Comparison of ENCODE assay signal across 8 mouse cellular contexts in the genomic region with DNA sequence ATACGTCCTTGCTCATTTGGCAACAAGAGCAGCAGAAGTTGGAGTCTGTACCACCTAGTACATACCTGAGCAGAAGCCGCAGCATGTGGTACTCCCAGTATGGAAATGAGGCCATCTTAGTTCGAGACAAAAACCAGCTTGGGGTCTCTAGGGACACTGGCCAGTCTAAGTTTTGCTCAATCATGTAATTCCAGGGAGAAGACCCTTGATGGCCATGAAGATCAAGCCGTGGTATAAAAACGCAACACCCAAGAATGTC. TPM values are rescaled to one million over a fixed set of nuclear protein-coding genes. Genes with fewer than 3 reads are reported as not detected.
A peak's percentile ranks its signal among the peaks of the same experiment; 100 is the strongest.
DNase-seq lines count a peak whose midpoint lies in the region; ATAC-seq and TF ChIP-seq lines count a peak whose summit lies in the region.

No protein-coding gene starts in this region.

- H3K27ac ChIP-seq in heart, embryonic 10.5 days, result no peak overlapping the region
- no peak overlapping the region for H3K27ac ChIP-seq in neural tube, embryonic 11.5 days (ENCODE audit: low read depth, low read length)
- H3K27ac ChIP-seq in limb, embryonic 14.5 days (replicated peaks; ENCODE audit: low read depth, low read length), result no peak overlapping the region
- no peak overlapping the region for H3K27ac ChIP-seq in stomach, embryonic 16.5 days (ENCODE audit: low read length)

- H3K4me2 ChIP-seq in neural tube, embryonic 11.5 days (ENCODE audit: low read depth), result peak overlapping the region; percentile 85; the same call in 1 of the 2 replicates
- peak overlapping the region; percentile 75 for H3K4me2 ChIP-seq in limb, embryonic 14.5 days (replicated peaks; ENCODE audit: low read depth, low read length, severe bottlenecking)
- 0 out of 2 replicates have a peak overlapping the region, but pooled peaks have one; percentile 92 for H3K4me2 ChIP-seq in stomach, embryonic 16.5 days (ENCODE audit: low read depth, low read length)

- 0 out of 2 replicates have a peak overlapping the region, but pooled peaks have one; percentile 75 for H3K4me3 ChIP-seq in heart, embryonic 10.5 days
- no peak overlapping the region for H3K4me3 ChIP-seq in neural tube, embryonic 11.5 days (ENCODE audit: low read depth, low read length)
- peak overlapping the region; percentile 68 for H3K4me3 ChIP-seq in limb, embryonic 14.5 days (replicated peaks; ENCODE audit: low read length)
- H3K4me3 ChIP-seq in stomach, embryonic 16.5 days (replicated peaks; ENCODE audit: low read length), result no peak overlapping the region

- H3K9ac ChIP-seq in neural tube, embryonic 11.5 days (ENCODE audit: low read length), result no peak overlapping the region
- 0 out of 2 replicates have a peak overlapping the region, but pooled peaks have one; percentile 73 for H3K9ac ChIP-seq in limb, embryonic 14.5 days (ENCODE audit: low read depth, low read length, severe bottlenecking)
- no peak overlapping the region for H3K9ac ChIP-seq in stomach, embryonic 16.5 days (ENCODE audit: low read length)

- no peak for DNase-seq in heart, embryonic 10.5 days (ENCODE audit: low spot score)
- DNase-seq in heart, adult 9 months (ENCODE audit: low spot score in 2 of 2), result no peak
- no peak for DNase-seq in neural tube, embryonic 11.5 days (ENCODE audit: low spot score)
- DNase-seq in neural tube, embryonic 10.5 days (ENCODE audit: extremely low spot score, low spot score), result no peak
- DNase-seq in limb, embryonic 14.5 days (ENCODE audit: low spot score), result no peak
- DNase-seq in gastrocnemius, postnatal 4 days (ENCODE audit: low spot score in 2 of 2), result no peak

- ATAC-seq in neural tube, embryonic 11.5 days (ENCODE audit: insufficient read depth, low FRiP score, low TSS enrichment), result no peak
- no peak for ATAC-seq in limb, embryonic 14.5 days (ENCODE audit: low FRiP score, low read depth)
- no peak for ATAC-seq in stomach, embryonic 16.5 days (ENCODE audit: insufficient read depth, low FRiP score)
- no peak for ATAC-seq in CD4-positive, CD25-positive, alpha-beta regulatory T cell, adult 4 months

- peaks cover 18% of the 10 kb centered on the region for H3K4me1 ChIP-seq in heart, embryonic 10.5 days
- peaks cover 6% of the 10 kb centered on the region for H3K4me1 ChIP-seq in neural tube, embryonic 11.5 days (ENCODE audit: control insufficient read depth, insufficient read depth, low read length)
- 0 out of 2 replicates have a peak, but pooled peaks cover 5% of the 10 kb centered on the region for H3K4me1 ChIP-seq in limb, embryonic 14.5 days (ENCODE audit: control insufficient read depth, insufficient read depth, low read length)
- peaks cover 7% of the 10 kb centered on the region for H3K4me1 ChIP-seq in stomach, embryonic 16.5 days (ENCODE audit: control insufficient read depth, insufficient read depth, low read length)

- H3K36me3 ChIP-seq in heart, embryonic 10.5 days, result peaks cover 35% of the 10 kb centered on the region
- H3K36me3 ChIP-seq in neural tube, embryonic 11.5 days (ENCODE audit: control insufficient read depth, insufficient read depth, low read length), result peaks cover 12% of the 10 kb centered on the region
- peaks cover 41% of the 10 kb centered on the region for H3K36me3 ChIP-seq in limb, embryonic 14.5 days (ENCODE audit: control insufficient read depth, insufficient read depth, low read length)
- H3K36me3 ChIP-seq in stomach, embryonic 16.5 days (ENCODE audit: control insufficient read depth, insufficient read depth, low read length), result no peaks in the 10 kb centered on the region

- no peaks in the 10 kb centered on the region for H3K9me3 ChIP-seq in heart, embryonic 10.5 days
- H3K9me3 ChIP-seq in neural tube, embryonic 11.5 days (ENCODE audit: control insufficient read depth, low read length), result no peaks in the 10 kb centered on the region
- H3K9me3 ChIP-seq in limb, embryonic 14.5 days (ENCODE audit: control insufficient read depth, low read length), result no peaks in the 10 kb centered on the region
- no peaks in the 10 kb centered on the region for H3K9me3 ChIP-seq in stomach, embryonic 16.5 days (replicated peaks; ENCODE audit: control insufficient read depth, low read length)

- 76% methylated on average over 5 of the region's 5 CpGs for WGBS in heart, embryonic 10.5 days
- WGBS in neural tube, embryonic 11.5 days, result 78% methylated on average over 5 of the region's 5 CpGs
- WGBS in limb, embryonic 14.5 days, result 74% methylated on average over 5 of the region's 5 CpGs
- 77% methylated on average over 5 of the region's 5 CpGs for WGBS in stomach, embryonic 16.5 days

- TF ChIP-seq POLR2A in limb, embryonic 14.5 days (IDR thresholded peaks at IDR 0.05; ENCODE audit: borderline replicate concordance, extremely low read depth, insufficient read depth, insufficient read length), result no peak

- no peaks in the 10 kb centered on the region for H3K27me3 ChIP-seq in heart, embryonic 10.5 days (ENCODE audit: insufficient read depth, poor library complexity, severe bottlenecking)
- H3K27me3 ChIP-seq in neural tube, embryonic 11.5 days (ENCODE audit: control insufficient read depth, insufficient read depth, low read length), result no peaks in the 10 kb centered on the region
- H3K27me3 ChIP-seq in limb, embryonic 14.5 days (ENCODE audit: control insufficient read depth, insufficient read depth, low read length), result no peaks in the 10 kb centered on the region
- H3K27me3 ChIP-seq in stomach, embryonic 16.5 days (ENCODE audit: control insufficient read depth, insufficient read depth, low read length), result no peaks in the 10 kb centered on the region

RNA-seq across cellular contexts. Expression of a gene that starts 1.3 kb away (rescaled TPM):
- polyA plus RNA-seq in heart, embryonic 10.5 days (2016; fragmentation: Nextera tagmentation; extraction: Ambion mirVana), result 2.3 and 3.3 TPM in 2 replicates
- polyA plus RNA-seq in neural tube, embryonic 11.5 days (2014; fragmentation: Nextera tagmentation; extraction: Ambion mirVana), result 15.8 and 16.2 TPM in 2 replicates
- 12.5 and 13.0 TPM in 2 replicates for polyA plus RNA-seq in limb, embryonic 14.5 days (2012; rRNA removed)
- polyA plus RNA-seq in limb, embryonic 14.5 days (2014; fragmentation: Nextera tagmentation; extraction: Ambion mirVana), result 9.9 and 13.7 TPM in 2 replicates
- 7.6 and 7.7 TPM in 2 replicates for polyA plus RNA-seq in stomach, embryonic 16.5 days (2015; fragmentation: Nextera tagmentation; extraction: Ambion mirVana)
- total RNA-seq in gastrocnemius, postnatal 4 days (2021), result 1 to 10 TPM; 1.6 to 2.9 TPM
- under 1 TPM in 1 of 2 experiments, not detected in 1; 0.52 TPM for polyA plus RNA-seq in CD4-positive, CD25-positive, alpha-beta regulatory T cell, adult 4 months (2017; shearing (Covaris generic))

RNA-seq across cellular contexts. Expression of a gene that starts 16.5 kb away (rescaled TPM):
- 5.1 and 8.1 TPM in 2 replicates for polyA plus RNA-seq in heart, embryonic 10.5 days (2016; fragmentation: Nextera tagmentation; extraction: Ambion mirVana)
- 15.0 and 17.3 TPM in 2 replicates for polyA plus RNA-seq in neural tube, embryonic 11.5 days (2014; fragmentation: Nextera tagmentation; extraction: Ambion mirVana)
- polyA plus RNA-seq in limb, embryonic 14.5 days (2012; rRNA removed), result 19.6 and 23.8 TPM in 2 replicates
- 5.9 and 6.2 TPM in 2 replicates for polyA plus RNA-seq in limb, embryonic 14.5 days (2014; fragmentation: Nextera tagmentation; extraction: Ambion mirVana)
- polyA plus RNA-seq in stomach, embryonic 16.5 days (2015; fragmentation: Nextera tagmentation; extraction: Ambion mirVana), result 6.5 and 6.8 TPM in 2 replicates
- total RNA-seq in gastrocnemius, postnatal 4 days (2021), result 10 to 100 TPM; 11.2 to 11.6 TPM
- polyA plus RNA-seq in CD4-positive, CD25-positive, alpha-beta regulatory T cell, adult 4 months (2017; shearing (Covaris generic)), result 1 to 10 TPM; 9.9 to 10.0 TPM

Comparison
In these comparisons a context has a peak if more than half of its experiments do, and no peak if none do; other contexts are left out.
1. H3K4me3 ChIP-seq: peak in heart, embryonic 10.5 days (single experiment) and limb, embryonic 14.5 days (single experiment); none in neural tube, embryonic 11.5 days (single experiment) and stomach, embryonic 16.5 days (single experiment).
2. Peak in every context shown above with its lines, with median percentiles within 50 percentile points of each other: H3K4me2 ChIP-seq.